Mouse (Mus musculus) cerebellum, adult 2 months (tissue): ENCODE data around the gene Olfr231. TPM values are rescaled to one million over a fixed set of nuclear protein-coding genes. Genes with fewer than 3 reads are reported as not detected.

Source experiments
- DNase-seq, 2 experiments: peaks; one replicate each; pipeline ENCODE4 v3.0.0; 2021
- H3K27ac ChIP-seq: fragments of 200-500 bp; 2 replicates; pipeline ENCODE4 v1.5.1; 2012; ENCODE audit warnings: low read length, control low read depth, inconsistent platforms; ENCODE audit not compliant: insufficient read depth
- H3K27me3 ChIP-seq: fragments of 200-500 bp; 2 replicates; pipeline ENCODE4 v1.6.1; 2012; ENCODE audit warnings: inconsistent platforms, mild to moderate bottlenecking, low read length, moderate library complexity; ENCODE audit not compliant: control insufficient read depth, insufficient read depth
- H3K4me1 ChIP-seq: fragments of 200-500 bp; 2 replicates; pipeline ENCODE4 v1.6.1; 2011; ENCODE audit warnings: low read length; ENCODE audit not compliant: control insufficient read depth, insufficient read depth
- H3K4me3 ChIP-seq: fragments of 200-500 bp; replicated peaks from 2 replicates; pipeline ENCODE3; 2011; ENCODE audit warnings: mild to moderate bottlenecking, low read depth, low read length, control low read depth; ENCODE audit not compliant: insufficient read depth
- CTCF ChIP-seq: fragments of 200-500 bp; IDR thresholded peaks from 2 replicates; pipeline ENCODE4 v1.5.1; 2011; ENCODE audit warnings: low read depth, mild to moderate bottlenecking, control low read depth, low read length, moderate library complexity, borderline replicate concordance; ENCODE audit not compliant: insufficient read depth
- POLR2A ChIP-seq: fragments of 200-500 bp; IDR thresholded peaks from 2 replicates; pipeline ENCODE4 v1.6.1; 2011; ENCODE audit warnings: low read length, control low read depth, borderline replicate concordance; ENCODE audit not compliant: insufficient read depth
- WGBS: fragments of 180-500 bp; shearing (Covaris S2); methylation state at CpG from one replicate; pipeline ENCODE4 v1.1.7; 2018; 5-methylcytosine and 5-hydroxymethylcytosine counted together
- polyA plus RNA-seq: library from polyadenylated mRNA; depleted of rRNA; stranded (reverse); fragments of >200 nt; gene quantifications from 2 replicates; pipeline ENCODE4 v1.2.3, GENCODE M21; 2012; rRNA removed

The Olfr231 gene
- polyA plus RNA-seq, 1 experiment = not detected

- DNase-seq = no peak
- TF ChIP-seq POLR2A (no peak), CTCF (no peak)
- 78% methylated on average over 2 of the region's 2 CpGs for WGBS
Measured at GRCm38 (mm10) chr1:174141384-174141783, 20.4 kb upstream of the Olfr231 start.

GRCm38 (mm10) chr1:174131999-174132398 lies 11.0 kb upstream of the Olfr231 start:
- Histone ChIP-seq H3K27ac (no peak overlapping the region), H3K4me1 (no peaks in the 10 kb centered on the region), H3K4me3 (no peak overlapping the region), H3K27me3 (no peaks in the 10 kb centered on the region)
- 84% methylated on average over 3 of the region's 3 CpGs for WGBS
- DNase-seq = no peak
- TF ChIP-seq POLR2A = no peak
- TF ChIP-seq CTCF = no peak

More at GRCm38 (mm10) chr1:174141384-174141783, 20.4 kb upstream of the Olfr231 start:
- no peak overlapping the region for H3K27ac ChIP-seq
- no peaks in the 10 kb centered on the region for H3K4me1 ChIP-seq
- H3K4me3 ChIP-seq = no peak overlapping the region
- no peaks in the 10 kb centered on the region for H3K27me3 ChIP-seq

GRCm38 (mm10) chr1:174131217-174131616 lies 10.3 kb upstream of the Olfr231 start, which contains the start of gene Olfr424:
Gene Olfr424, plus strand, starts transcription at chr1:174131517.
- TF ChIP-seq POLR2A (no peak), CTCF (no peak)
- 88% methylated on average over 3 of the region's 3 CpGs for WGBS
- DNase-seq = no peak
- Histone ChIP-seq H3K27ac (no peak within 1 kb of the TSS), H3K4me3 (no peak within 1 kb of the TSS), H3K4me1 (no peaks in the 10 kb centered on the region), H3K27me3 (no peaks in the 10 kb centered on the region)

GRCm38 (mm10) chr1:174103735-174104134 lies 17.2 kb downstream of the Olfr231 start:
- 68% methylated on average over 2 of the region's 2 CpGs for WGBS
- H3K4me3 ChIP-seq = no peak overlapping the region
- no peak for TF ChIP-seq CTCF
- TF ChIP-seq POLR2A = no peak
- H3K27ac ChIP-seq = no peak overlapping the region
- H3K27me3 ChIP-seq = no peaks in the 10 kb centered on the region
- H3K4me1 ChIP-seq = no peaks in the 10 kb centered on the region
- no peak for DNase-seq

- TF ChIP-seq CTCF = no peak
- no peak for TF ChIP-seq POLR2A
- no peak within 1 kb of the TSS for H3K27ac ChIP-seq
- no peak for DNase-seq
- WGBS = 96% methylated on average over 1 of the region's 1 CpGs
- H3K4me1 ChIP-seq = no peaks in the 10 kb centered on the region
- H3K27me3 ChIP-seq = no peaks in the 10 kb centered on the region
- no peak within 1 kb of the TSS for H3K4me3 ChIP-seq
Measured at GRCm38 (mm10) chr1:174096591-174096990, 24.4 kb downstream of the Olfr231 start, which contains the start of gene Olfr427. Gene Olfr427, plus strand, starts transcription at chr1:174096891.

- WGBS = 96% methylated on average over 2 of the region's 2 CpGs
- H3K27me3 ChIP-seq = no peaks in the 10 kb centered on the region
- TF ChIP-seq CTCF (no peak), POLR2A (no peak)
- no peak within 1 kb of the TSS for H3K4me3 ChIP-seq
- no peak for DNase-seq
- H3K27ac ChIP-seq = no peak within 1 kb of the TSS
- no peaks in the 10 kb centered on the region for H3K4me1 ChIP-seq
Measured at GRCm38 (mm10) chr1:174084031-174084430, 36.9 kb downstream of the Olfr231 start, which contains the start of gene Olfr429. Gene Olfr429, plus strand, starts transcription at chr1:174084331.

- no peaks in the 10 kb centered on the region for H3K27me3 ChIP-seq
- no peak for TF ChIP-seq POLR2A
- no peak for TF ChIP-seq CTCF
- 91% methylated on average over 3 of the region's 3 CpGs for WGBS
- no peak within 1 kb of the TSS for H3K4me3 ChIP-seq
- H3K4me1 ChIP-seq = no peaks in the 10 kb centered on the region
- H3K27ac ChIP-seq = no peak within 1 kb of the TSS
- no peak for DNase-seq
Measured at GRCm38 (mm10) chr1:174066305-174066704, 54.7 kb downstream of the Olfr231 start, which contains the start of gene Olfr430. Gene Olfr430, plus strand, starts transcription at chr1:174066605.

Other genes starting within 250 kb of the Olfr231 start
- gene Ifi211, start 208.1 kb downstream of the Olfr231 start, polyA plus RNA-seq = 0.11 and 0.14 TPM in 2 replicates
- 3.5 TPM in 2 replicates for gene Mndal, start 178.7 kb downstream of the Olfr231 start, polyA plus RNA-seq
- 1.4 and 1.7 TPM in 2 replicates for gene Ifi203, start 178.5 kb downstream of the Olfr231 start, polyA plus RNA-seq
- gene Ifi202b, start 138.4 kb downstream of the Olfr231 start, polyA plus RNA-seq = not detected in 2 replicates
- gene Ifi205, start 89.4 kb downstream of the Olfr231 start, polyA plus RNA-seq = not detected in 2 replicates
- not detected in 2 replicates for gene Olfr433, start 80.5 kb downstream of the Olfr231 start, polyA plus RNA-seq
- gene Olfr432, start 72.0 kb downstream of the Olfr231 start, polyA plus RNA-seq = not detected in 2 replicates
- not detected in 2 replicates for gene Olfr430, start 54.6 kb downstream of the Olfr231 start, polyA plus RNA-seq
- gene Olfr429, start 36.8 kb downstream of the Olfr231 start, polyA plus RNA-seq = not detected in 2 replicates
- not detected in 2 replicates for gene Olfr427, start 24.3 kb downstream of the Olfr231 start, polyA plus RNA-seq
- gene Olfr424, start 10.4 kb upstream of the Olfr231 start, polyA plus RNA-seq = not detected in 2 replicates
- not detected in 2 replicates for gene Olfr420, start 34.5 kb upstream of the Olfr231 start, polyA plus RNA-seq
- gene Spta1, start 51.6 kb upstream of the Olfr231 start, polyA plus RNA-seq = 0.02 and 0.03 TPM in 2 replicates
- not detected in 2 replicates for gene Olfr419, start 130.9 kb upstream of the Olfr231 start, polyA plus RNA-seq
- not detected in 2 replicates for gene Mptx1, start 209.4 kb upstream of the Olfr231 start, polyA plus RNA-seq
- gene Olfr417, start 244.0 kb upstream of the Olfr231 start, polyA plus RNA-seq = not detected in 2 replicates